Mouse (Mus musculus): ENCODE results near the gene Prss43. TPM values are rescaled to one million over a fixed set of nuclear protein-coding genes. Genes with fewer than 3 reads are reported as not detected.

Gene Prss43
- polyA plus RNA-seq, 1 experiment: 0.08 TPM

GRCm38 (mm10) chr9:110879191-110879920 lies 52.9 kb downstream of the Prss43 start, which contains the start of gene Als2cl:
Als2cl (plus strand) TSS chr9:110879870.
- H3K27ac ChIP-seq (ENCODE audit: insufficient read depth, low read length): peak within 1 kb of the TSS; percentile 35; the same call in 1 of the 2 replicates
- WGBS: 11% methylated on average over 12 of the region's 12 CpGs
- DNase-seq: peak in 1 of 2 experiments; percentile 29

GRCm38 (mm10) chr9:110879998-110880561 lies 53.6 kb downstream of the Prss43 start, which contains the start of gene Tmie:
Tmie (minus strand) TSS chr9:110880113.
- WGBS: under 1% methylated on average over 57 of the region's 57 CpGs
- peak within 1 kb of the TSS; percentile 35; the same call in 1 of the 2 replicates for H3K27ac ChIP-seq (ENCODE audit: insufficient read depth, low read length)

More at GRCm38 (mm10) chr9:110879191-110879920, 52.9 kb downstream of the Prss43 start, which contains the start of gene Als2cl:
- no peaks in the 10 kb centered on the region for H3K27me3 ChIP-seq (ENCODE audit: control insufficient read depth, insufficient read depth, low read length)
- TF ChIP-seq CTCF (IDR thresholded peaks at IDR 0.05; ENCODE audit: borderline replicate concordance, insufficient read depth, low read depth, low read length): no peak
- TF ChIP-seq POLR2A (IDR thresholded peaks at IDR 0.05; ENCODE audit: borderline replicate concordance, insufficient read depth, low read length): no peak
- H3K4me3 ChIP-seq (replicated peaks; ENCODE audit: insufficient read depth, low read depth, low read length): peak within 1 kb of the TSS; percentile 49
- H3K4me1 ChIP-seq (ENCODE audit: control insufficient read depth, insufficient read depth, low read length): peaks cover 4% of the 10 kb centered on the region

GRCm38 (mm10) chr9:110880772-110881171 lies 54.3 kb downstream of the Prss43 start:
- DNase-seq: no peak
- Histone ChIP-seq H3K27me3 (ENCODE audit: control insufficient read depth, insufficient read depth, low read length) (no peaks in the 10 kb centered on the region), H3K4me1 (ENCODE audit: control insufficient read depth, insufficient read depth, low read length) (peaks cover 4% of the 10 kb centered on the region), H3K27ac (ENCODE audit: insufficient read depth, low read length) (no peak overlapping the region; the same call in 1 of the 2 replicates), H3K4me3 (replicated peaks; ENCODE audit: insufficient read depth, low read depth, low read length) (peak overlapping the region; percentile 26)
- TF ChIP-seq POLR2A (IDR thresholded peaks at IDR 0.05; ENCODE audit: borderline replicate concordance, insufficient read depth, low read length) (no peak), CTCF (IDR thresholded peaks at IDR 0.05; ENCODE audit: borderline replicate concordance, insufficient read depth, low read depth, low read length) (no peak)
- WGBS: 74% methylated on average over 4 of the region's 4 CpGs

More at GRCm38 (mm10) chr9:110879998-110880561, 53.6 kb downstream of the Prss43 start, which contains the start of gene Tmie:
- Histone ChIP-seq H3K27me3 (ENCODE audit: control insufficient read depth, insufficient read depth, low read length) (no peaks in the 10 kb centered on the region), H3K4me3 (replicated peaks; ENCODE audit: insufficient read depth, low read depth, low read length) (peak within 1 kb of the TSS; percentile 49), H3K4me1 (ENCODE audit: control insufficient read depth, insufficient read depth, low read length) (peaks cover 4% of the 10 kb centered on the region)
- TF ChIP-seq POLR2A (IDR thresholded peaks at IDR 0.05; ENCODE audit: borderline replicate concordance, insufficient read depth, low read length) (no peak), CTCF (IDR thresholded peaks at IDR 0.05; ENCODE audit: borderline replicate concordance, insufficient read depth, low read depth, low read length) (no peak)
- DNase-seq: peak in 1 of 2 experiments; percentile 23

Other genes starting within 250 kb of the Prss43 start
- gene Nradd, start 202.2 kb upstream of the Prss43 start, polyA plus RNA-seq (2012; rRNA removed): 3.2 and 3.5 TPM in 2 replicates
- 16.8 and 19.1 TPM in 2 replicates for gene Nbeal2, start 172.5 kb upstream of the Prss43 start, polyA plus RNA-seq (2012; rRNA removed)
- 98.5 and 102 TPM in 2 replicates for gene Ccdc12, start 170.2 kb upstream of the Prss43 start, polyA plus RNA-seq (2012; rRNA removed)
- 0.43 and 0.51 TPM in 2 replicates for gene Myl3, start 84.8 kb upstream of the Prss43 start, polyA plus RNA-seq (2012; rRNA removed)
- 12.5 and 12.9 TPM in 2 replicates for gene Pth1r, start 79.5 kb upstream of the Prss43 start, polyA plus RNA-seq (2012; rRNA removed)
- gene Prss42, start 28.5 kb upstream of the Prss43 start, polyA plus RNA-seq (2012; rRNA removed): not detected in 2 replicates
- gene Prss44, start 12.7 kb upstream of the Prss43 start, polyA plus RNA-seq (2012; rRNA removed): not detected in 2 replicates
- 0.25 and 0.43 TPM in 2 replicates for gene Prss45, start 7.9 kb downstream of the Prss43 start, polyA plus RNA-seq (2012; rRNA removed)
- gene Prss46, start 17.8 kb downstream of the Prss43 start, polyA plus RNA-seq (2012; rRNA removed): not detected in 2 replicates
- 0.71 and 0.72 TPM in 2 replicates for gene Prss50, start 31.3 kb downstream of the Prss43 start, polyA plus RNA-seq (2012; rRNA removed)
- 15.1 and 15.8 TPM in 2 replicates for gene Als2cl, start 53.2 kb downstream of the Prss43 start, polyA plus RNA-seq (2012; rRNA removed)
- 3.7 and 4.4 TPM in 2 replicates for gene Tmie, start 53.4 kb downstream of the Prss43 start, polyA plus RNA-seq (2012; rRNA removed)
- gene Fam240a, start 90.2 kb downstream of the Prss43 start, polyA plus RNA-seq (2012; rRNA removed): not detected in 2 replicates
- 7.2 and 7.5 TPM in 2 replicates for gene Tdgf1, start 119.5 kb downstream of the Prss43 start, polyA plus RNA-seq (2012; rRNA removed)
- gene Lrrc2, start 124.9 kb downstream of the Prss43 start, polyA plus RNA-seq (2012; rRNA removed): 3.2 and 3.5 TPM in 2 replicates
- gene Rtp3, start 163.9 kb downstream of the Prss43 start, polyA plus RNA-seq (2012; rRNA removed): 0.34 and 0.63 TPM in 2 replicates
- gene Ltf, start 192.6 kb downstream of the Prss43 start, polyA plus RNA-seq (2012; rRNA removed): 0.49 and 1.6 TPM in 2 replicates
- gene Ccrl2, start 230.8 kb downstream of the Prss43 start, polyA plus RNA-seq (2012; rRNA removed): 1.1 and 2.2 TPM in 2 replicates